Comparison of ENCODE assay signal across 25 mouse cellular contexts in genomic region chr4:150741810-150742209, GRCm38 (mm10).
DNase-seq lines count a peak whose midpoint lies in the region; ATAC-seq and TF ChIP-seq lines count a peak whose summit lies in the region.
"Had no signal": no experiment of that assay in that cellular context is flagged by ENCODE, and none has a peak within 500 bp of the region (broad histone marks: within the 10 kb centered on the region; RNA-seq: fewer than 3 reads in every experiment).

No protein-coding gene starts in this region.

- peak; percentile 69 to 70 for DNase-seq in lung, adult 18-20 months
- no peak for DNase-seq in lung, postnatal 10 days
- peak; percentile 52 for DNase-seq in urinary bladder, postnatal 14 days (ENCODE audit: low spot score)
- DNase-seq in urinary bladder, postnatal 10 days (ENCODE audit: low spot score): no peak
- DNase-seq in lung, postnatal 0 days (ENCODE audit: low spot score): peak; percentile 60
- DNase-seq in lung, postnatal 36 days: peak; percentile 72
- DNase-seq in forebrain, embryonic 10.5 days (ENCODE audit: extremely low spot score, low spot score): no peak
- DNase-seq: adrenal gland, adult 8-10 months; adrenal gland, postnatal 14 days; adrenal gland, postnatal 36 days; B cell, adult 2 months; cerebellum, adult 11-12 months; cerebellum, adult 2 months; cerebellum, adult 9-10 months; cerebellum, postnatal 10 days; cerebellum, postnatal 25 days; forebrain, postnatal 0 days had no signal

- no peak overlapping the region for H3K4me3 ChIP-seq in lung, postnatal 0 days (ENCODE audit: low read depth, low read length)
- H3K4me3 ChIP-seq in forebrain, embryonic 10.5 days: no peak overlapping the region
- H3K4me3 ChIP-seq: embryonic facial prominence, embryonic 10.5 days; embryonic facial prominence, embryonic 12.5 days; forebrain, embryonic 13.5 days; forebrain, embryonic 15.5 days had no signal

- no peak for ATAC-seq in lung, postnatal 0 days
- no peak for ATAC-seq in erythroid progenitor cell, adult 5-6 weeks (replicated peaks; ENCODE audit: low FRiP score, poor library complexity, severe bottlenecking)
- ATAC-seq: activated CD4-positive, CD25-positive, alpha-beta regulatory T cell, adult 4 months; CD4-positive, CD25-positive, alpha-beta regulatory T cell, adult 4 months; forebrain, embryonic 13.5 days; forebrain, embryonic 15.5 days; forebrain, postnatal 0 days had no signal

- peak; percentile 52; the same call in 1 of the 2 replicates for TF ChIP-seq EP300 in lung, postnatal 0 days (IDR thresholded peaks at IDR 0.05)

- H3K27me3 ChIP-seq in lung, postnatal 0 days (replicated peaks; ENCODE audit: insufficient read depth, low read length): no peaks in the 10 kb centered on the region
- no peaks in the 10 kb centered on the region for H3K27me3 ChIP-seq in forebrain, embryonic 10.5 days (ENCODE audit: poor library complexity, severe bottlenecking)
- H3K27me3 ChIP-seq: CH12.LX; embryonic facial prominence, embryonic 12.5 days; forebrain, embryonic 13.5 days; forebrain, embryonic 15.5 days had no signal

- H3K4me2 ChIP-seq in lung, postnatal 0 days (replicated peaks; ENCODE audit: low read depth, low read length): no peak overlapping the region
- H3K4me2 ChIP-seq: embryonic facial prominence, embryonic 12.5 days; forebrain, embryonic 13.5 days; forebrain, embryonic 15.5 days had no signal

- H3K9ac ChIP-seq in lung, postnatal 0 days (replicated peaks; ENCODE audit: low read depth): no peak overlapping the region
- H3K9ac ChIP-seq: embryonic facial prominence, embryonic 12.5 days; forebrain, embryonic 13.5 days; forebrain, embryonic 15.5 days; forebrain, postnatal 0 days had no signal

- H3K4me1 ChIP-seq in lung, postnatal 0 days (ENCODE audit: insufficient read depth, low read depth, low read length): peaks cover 12% of the 10 kb centered on the region; the same call in 1 of the 2 replicates
- H3K4me1 ChIP-seq in forebrain, embryonic 10.5 days: peaks cover 36% of the 10 kb centered on the region

- no peaks in the 10 kb centered on the region for H3K36me3 ChIP-seq in lung, postnatal 0 days (ENCODE audit: insufficient read depth, low read length)
- no peaks in the 10 kb centered on the region for H3K36me3 ChIP-seq in forebrain, embryonic 10.5 days (replicated peaks)
- H3K36me3 ChIP-seq: embryonic facial prominence, embryonic 10.5 days; embryonic facial prominence, embryonic 12.5 days; forebrain, embryonic 15.5 days had no signal

- WGBS in lung, postnatal 0 days: 62% methylated on average over 4 of the region's 4 CpGs
- WGBS in forebrain, embryonic 10.5 days: 89% methylated on average over 4 of the region's 4 CpGs

- H3K27ac ChIP-seq in lung, postnatal 0 days (ENCODE audit: low read length): peak overlapping the region; percentile 90; the same call in 1 of the 2 replicates
- H3K27ac ChIP-seq in forebrain, embryonic 10.5 days: no peak overlapping the region
- H3K27ac ChIP-seq: embryonic facial prominence, embryonic 10.5 days; embryonic facial prominence, embryonic 12.5 days; forebrain, embryonic 13.5 days; forebrain, embryonic 15.5 days had no signal

- no peaks in the 10 kb centered on the region for H3K9me3 ChIP-seq in lung, postnatal 0 days (ENCODE audit: low read length)
- no peaks in the 10 kb centered on the region for H3K9me3 ChIP-seq in forebrain, embryonic 10.5 days
- H3K9me3 ChIP-seq: embryonic facial prominence, embryonic 10.5 days; embryonic facial prominence, embryonic 12.5 days; forebrain, embryonic 13.5 days; forebrain, embryonic 15.5 days had no signal

- TF ChIP-seq CTCF in lung, postnatal 0 days (IDR thresholded peaks at IDR 0.05): no peak

Comparison
In these comparisons a context has a peak if more than half of its experiments do, and no peak if none do; other contexts are left out.
1. DNase-seq: peak in lung, adult 18-20 months (2 of 2), urinary bladder, postnatal 14 days (single experiment), lung, postnatal 0 days (single experiment) and lung, postnatal 36 days (single experiment); none in lung, postnatal 10 days (single experiment), urinary bladder, postnatal 10 days (single experiment) and forebrain, embryonic 10.5 days (single experiment).